25 mouse cellular contexts compared by ENCODE assay signal in genomic region chr2:27286971-27287710, GRCm38 (mm10). TPM values are rescaled to one million over a fixed set of nuclear protein-coding genes. Genes with fewer than 3 reads are reported as not detected.
DNase-seq lines count a peak whose midpoint lies in the region; ATAC-seq and TF ChIP-seq lines count a peak whose summit lies in the region.
"Had no signal": no experiment of that assay in that cellular context is flagged by ENCODE, and none has a peak within 500 bp of the region (broad histone marks: within the 10 kb centered on the region; RNA-seq: fewer than 3 reads in every experiment).

No protein-coding gene starts in this region.

- no peak overlapping the region for H3K4me3 ChIP-seq in hindbrain, embryonic 10.5 days
- no peak overlapping the region for H3K4me3 ChIP-seq in hindbrain, postnatal 0 days (ENCODE audit: low read length)
- H3K4me3 ChIP-seq in C2C12 (ENCODE audit: insufficient read depth, poor library complexity, severe bottlenecking): no peak overlapping the region
- H3K4me3 ChIP-seq: heart, embryonic 15.5 days; left cerebral cortex, adult 2 months; midbrain, embryonic 10.5 days; neural tube, embryonic 15.5 days; stomach, embryonic 15.5 days had no signal

- no peak overlapping the region for H3K9ac ChIP-seq in hindbrain, postnatal 0 days (replicated peaks; ENCODE audit: low read length)
- H3K9ac ChIP-seq: heart, embryonic 15.5 days; neural tube, embryonic 15.5 days; stomach, embryonic 15.5 days had no signal

- no peak for ATAC-seq in hindbrain, postnatal 0 days
- peak; percentile 41 for ATAC-seq in Patski
- ATAC-seq: forebrain, embryonic 14.5 days; hindbrain, embryonic 16.5 days; intestine, postnatal 0 days had no signal

- peaks cover 36% of the 10 kb centered on the region for H3K4me1 ChIP-seq in hindbrain, embryonic 10.5 days (replicated peaks)
- no peaks in the 10 kb centered on the region for H3K4me1 ChIP-seq in hindbrain, postnatal 0 days (ENCODE audit: insufficient read depth, low read length)

- no peaks in the 10 kb centered on the region for H3K79me3 ChIP-seq in C2C12 (ENCODE audit: low read depth)

- TF ChIP-seq CTCF in hindbrain, postnatal 0 days (IDR thresholded peaks at IDR 0.05; ENCODE audit: low read depth): no peak
- TF ChIP-seq CTCF in C2C12 (IDR thresholded peaks at IDR 0.05; ENCODE audit: control insufficient read depth, insufficient read depth, insufficient read length) (no peak), Patski (IDR thresholded peaks at IDR 0.05) (no peak)

- H3K36me3 ChIP-seq in hindbrain, embryonic 10.5 days: peaks cover 98% of the 10 kb centered on the region
- H3K36me3 ChIP-seq in hindbrain, postnatal 0 days (ENCODE audit: insufficient read depth, low read length): peaks cover 8% of the 10 kb centered on the region
- H3K36me3 ChIP-seq in C2C12 (ENCODE audit: control insufficient read depth, insufficient read depth): peaks cover 25% of the 10 kb centered on the region

- H3K27me3 ChIP-seq in hindbrain, embryonic 10.5 days (ENCODE audit: insufficient read depth, poor library complexity, severe bottlenecking): no peaks in the 10 kb centered on the region
- H3K27me3 ChIP-seq in hindbrain, postnatal 0 days (ENCODE audit: insufficient read depth, low read length): no peaks in the 10 kb centered on the region
- H3K27me3 ChIP-seq in C2C12 (ENCODE audit: control insufficient read depth, insufficient read depth, insufficient read length): no peaks in the 10 kb centered on the region
- H3K27me3 ChIP-seq in Patski: no peaks in the 10 kb centered on the region
- H3K27me3 ChIP-seq: heart, embryonic 15.5 days; neural tube, embryonic 15.5 days; stomach, embryonic 15.5 days had no signal

- H3K9me3 ChIP-seq in hindbrain, embryonic 10.5 days: no peaks in the 10 kb centered on the region
- no peaks in the 10 kb centered on the region for H3K9me3 ChIP-seq in hindbrain, postnatal 0 days (ENCODE audit: low read length)
- H3K9me3 ChIP-seq: heart, embryonic 15.5 days; midbrain, embryonic 10.5 days; neural tube, embryonic 15.5 days; stomach, embryonic 15.5 days had no signal

- H3K4me2 ChIP-seq in hindbrain, postnatal 0 days (ENCODE audit: low read depth, low read length): no peak overlapping the region
- H3K4me2 ChIP-seq: heart, embryonic 15.5 days; neural tube, embryonic 15.5 days; stomach, embryonic 15.5 days had no signal

- in situ Hi-C loops in Patski (cut with MboI; ENCODE audit: low pct_unique_long_range_greater_than_20kb): loop anchor here (5.0 to 10.0 kb wide), 2 partner anchors 140 to 228 kb away; partner anchors contain the start of genes Vav2 and Wdr5

- POLR2A ChIA-PET in Patski (lab: Charles Lee): interaction anchor here (1.0 kb wide), 1 partner anchor 141 kb away, joined by 3 read pairs; no protein-coding TSS in a partner anchor

- DNase-seq in hindbrain, embryonic 10.5 days (ENCODE audit: low spot score): no peak
- DNase-seq in hindbrain, postnatal 0 days (ENCODE audit: low spot score): no peak
- peak; percentile 57 for DNase-seq in Patski (ENCODE audit: low read depth, low spot score)
- DNase-seq in adrenal gland, postnatal 36 days: peak; percentile 65
- no peak for DNase-seq in kidney, postnatal 36 days
- DNase-seq in cerebellum, postnatal 10 days: no peak
- DNase-seq: cerebellum, adult 11 months; cerebellum, adult 9-11 months; gastrocnemius, postnatal 36 days; heart, postnatal 36 days; left cerebral cortex, postnatal 4 days; lung, adult 18-20 months; lung, postnatal 10 days; right cerebral cortex, adult 18-20 months; right cerebral cortex, postnatal 4 days had no signal

- H3K79me2 ChIP-seq in C2C12 (ENCODE audit: control insufficient read depth, insufficient read depth): no peaks in the 10 kb centered on the region

- 83% methylated on average over 7 of the region's 7 CpGs for WGBS in hindbrain, embryonic 10.5 days
- WGBS in hindbrain, postnatal 0 days: 83% methylated on average over 7 of the region's 7 CpGs

- H3K27ac ChIP-seq in hindbrain, embryonic 10.5 days: peak overlapping the region; percentile 67
- H3K27ac ChIP-seq in hindbrain, postnatal 0 days: no peak overlapping the region
- H3K27ac ChIP-seq: heart, embryonic 15.5 days; kidney, postnatal 0 days; left cerebral cortex, adult 2 months; midbrain, embryonic 10.5 days; neural tube, embryonic 15.5 days; stomach, embryonic 15.5 days had no signal

- CTCF ChIA-PET in Patski (lab: Charles Lee): interaction anchor here (0.9 to 2.6 kb wide), 3 partner anchors 14 to 141 kb away, joined by 3 to 11 read pairs (median 4); no protein-coding TSS in a partner anchor

- H3ac ChIP-seq in C2C12 (ENCODE audit: control insufficient read depth, insufficient read length, low read depth): no peak overlapping the region

TF ChIP-seq in C2C12, 6 proteins besides CTCF, POLR2A, EP300 and RAD21:
- no peak for TF ChIP-seq FOSL1 (IDR thresholded peaks at IDR 0.05; ENCODE audit: insufficient read depth, low read length, poor library complexity, severe bottlenecking)
- TF ChIP-seq USF1 (IDR thresholded peaks at IDR 0.05; ENCODE audit: low read depth): peak; percentile 15
- no peak for TF ChIP-seq CEBPB (IDR thresholded peaks at IDR 0.05; ENCODE audit: low read depth)

RNA-seq across cellular contexts. Expression of gene Sardh, which starts 39.0 kb away (rescaled TPM):
- polyA plus RNA-seq in hindbrain, embryonic 10.5 days (2016; fragmentation: Nextera tagmentation; extraction: Ambion mirVana): 1.9 and 3.9 TPM in 2 replicates
- total RNA-seq in hindbrain, postnatal 0 days (2014; rRNA removed): 14.2 and 22.3 TPM in 2 replicates
- polyA plus RNA-seq in hindbrain, postnatal 0 days (2015; fragmentation: Nextera tagmentation; extraction: Ambion mirVana): 10.4 and 10.8 TPM in 2 replicates
- polyA plus RNA-seq in C2C12 (2012; fragmentation: generic; extraction: Trizol) (8.7 TPM), Patski (2021) (9.4 TPM)
- total RNA-seq in adrenal gland, postnatal 36 days (2021): 1 to 10 TPM; 7.8 to 9.2 TPM

Comparison
In these comparisons a context has a peak if more than half of its experiments do, and no peak if none do; other contexts are left out.
1. DNase-seq: peak in Patski (single experiment) and adrenal gland, postnatal 36 days (2 of 2); none in hindbrain, embryonic 10.5 days (single experiment), hindbrain, postnatal 0 days (single experiment), kidney, postnatal 36 days (0 of 2) and cerebellum, postnatal 10 days (0 of 2).